Mouse (Mus musculus) myocyte (in vitro differentiated cells): ENCODE results near the gene Dlgap5.

ENCODE experiments used
- CEBPB ChIP-seq: IDR thresholded peaks from 2 replicates; pipeline ENCODE4 v1.6.1; 2011; ENCODE audit warnings: mild to moderate bottlenecking, moderate library complexity; ENCODE audit not compliant: poor library complexity, insufficient read depth, severe bottlenecking
- E2F4 ChIP-seq: IDR thresholded peaks from one replicate; pipeline ENCODE4 v1.6.1; 2011; ENCODE audit warnings: mild to moderate bottlenecking, control low read depth, moderate library complexity; ENCODE audit not compliant: insufficient read depth
- MAX ChIP-seq: IDR thresholded peaks from one replicate; pipeline ENCODE4 v1.6.1; 2011; ENCODE audit warnings: low read depth, mild to moderate bottlenecking, control low read depth
- MYOD1 ChIP-seq, 3 experiments: IDR thresholded peaks; one replicate each; pipeline ENCODE4 v1.6.1; 2011; ENCODE audit warnings: control low read depth in 2 of 3, low read depth in 2 of 3, mild to moderate bottlenecking in 2 of 3, moderate library complexity in 1 of 3; ENCODE audit not compliant: insufficient read length in 2 of 3, control insufficient read depth in 1 of 3
- MYOG ChIP-seq, 3 experiments: IDR thresholded peaks; one replicate each; pipeline ENCODE4 v1.6.1; 2011; ENCODE audit warnings: control low read depth in 2 of 3, low read depth in 2 of 3, mild to moderate bottlenecking in 2 of 3; ENCODE audit not compliant: insufficient read length in 2 of 3, control insufficient read depth in 1 of 3, insufficient read depth in 1 of 3
- POLR2A ChIP-seq: IDR thresholded peaks from one replicate; pipeline ENCODE4 v1.6.1; 2011; ENCODE audit warnings: low read depth, mild to moderate bottlenecking, control low read depth, moderate library complexity; ENCODE audit not compliant: insufficient read length
- POLR2AphosphoS2 ChIP-seq: IDR thresholded peaks from one replicate; pipeline ENCODE4 v1.6.1; 2011; ENCODE audit warnings: low read depth, control low read depth; ENCODE audit not compliant: insufficient read length
- SRF ChIP-seq: IDR thresholded peaks from one replicate; pipeline ENCODE4 v1.6.1; 2011; ENCODE audit warnings: low read depth; ENCODE audit not compliant: control insufficient read depth, insufficient read length
- TCF12 ChIP-seq: IDR thresholded peaks from one replicate; pipeline ENCODE4 v1.6.1; 2011; ENCODE audit warnings: mild to moderate bottlenecking, control low read depth; ENCODE audit not compliant: poor library complexity, insufficient read depth, severe bottlenecking
- TCF3 ChIP-seq: IDR thresholded peaks from one replicate; pipeline ENCODE4 v1.6.1; 2011; ENCODE audit warnings: low read depth, control low read depth; ENCODE audit not compliant: insufficient read length
- USF1 ChIP-seq: IDR thresholded peaks from one replicate; pipeline ENCODE4 v1.6.1; 2011; ENCODE audit warnings: low read depth, mild to moderate bottlenecking, control low read depth, moderate library complexity

DNA sequence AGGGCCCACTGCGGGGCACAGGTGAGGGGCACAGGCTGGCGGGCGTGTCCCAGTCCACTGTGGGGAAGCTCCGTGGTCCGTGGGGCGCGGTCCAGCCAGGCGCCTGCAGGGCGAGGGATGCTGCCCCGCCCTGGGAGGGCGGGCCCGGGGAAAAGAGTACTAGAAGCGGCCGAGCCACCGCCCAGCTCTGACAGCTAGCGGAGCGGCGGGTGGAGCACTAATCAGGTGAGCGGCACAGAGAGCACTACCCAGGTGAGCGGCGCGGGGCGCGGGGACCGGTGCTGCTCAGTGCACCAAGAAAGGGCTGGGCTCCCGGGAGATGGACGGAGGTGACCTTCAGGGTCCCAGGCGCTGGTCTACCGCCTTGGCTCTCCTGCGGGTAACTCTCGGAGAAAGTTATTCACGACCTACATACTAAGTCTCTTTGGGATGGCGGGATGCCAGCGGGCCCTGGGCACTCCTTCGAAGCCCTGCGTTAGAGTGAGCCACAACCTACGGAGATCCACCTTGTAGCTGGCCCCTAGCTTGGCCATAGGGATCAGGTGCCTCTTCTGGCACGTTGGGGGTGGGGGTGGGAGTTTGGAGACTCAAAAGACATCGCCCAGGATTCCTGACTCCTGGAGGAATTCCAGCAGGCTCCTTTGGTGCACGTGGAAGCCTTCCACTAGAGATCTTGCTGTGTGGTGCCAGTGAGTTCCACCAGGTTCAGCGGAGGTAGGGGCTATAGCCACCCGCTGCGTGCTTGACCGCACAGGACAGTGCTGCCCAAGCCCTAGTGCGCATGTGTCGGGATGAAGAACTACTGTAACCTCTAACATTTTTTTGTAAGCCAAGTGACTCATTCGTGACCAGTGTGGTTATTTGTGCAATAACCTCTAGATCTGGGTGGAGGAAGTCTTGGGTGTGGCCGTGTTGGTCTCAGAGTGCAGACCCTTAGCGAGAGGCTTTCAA is 44.2 kb downstream of the Dlgap5 start:
- TF ChIP-seq USF1 (no peak), TCF12 (no peak), POLR2A (peak; percentile 83), TCF3 (no peak), MAX (no peak), SRF (no peak), POLR2AphosphoS2 (peak; percentile 89), MYOD1 (IDR thresholded peaks at IDR 0.05; ENCODE audit: control insufficient read depth in 1 of 3, insufficient read length in 2 of 3, low read depth in 2 of 3) (peak in 1 of 3 experiments; percentile 66), E2F4 (no peak), CEBPB (peak; percentile 99), MYOG (IDR thresholded peaks at IDR 0.05; ENCODE audit: control insufficient read depth in 1 of 3, insufficient read depth in 1 of 3, insufficient read length in 2 of 3, low read depth in 2 of 3) (peak in 1 of 3 experiments; percentile 75)
